Mouse (Mus musculus) cortical plate, adult 2 months (tissue): ENCODE measurements around the gene Nrxn2.

Experiments
- CTCF ChIP-seq: fragments of 200-500 bp; IDR thresholded peaks from 2 replicates; pipeline ENCODE4 v1.5.1; 2011; ENCODE audit warnings: mild to moderate bottlenecking, control low read depth, low read length; ENCODE audit not compliant: insufficient read depth; ENCODE audit errors: extremely low read depth
- POLR2A ChIP-seq: fragments of 200-500 bp; IDR thresholded peaks from 2 replicates; pipeline ENCODE4 v1.6.1; 2011; ENCODE audit warnings: mild to moderate bottlenecking, low read length, control low read depth; ENCODE audit not compliant: insufficient read depth; ENCODE audit errors: extremely low read depth

DNA sequence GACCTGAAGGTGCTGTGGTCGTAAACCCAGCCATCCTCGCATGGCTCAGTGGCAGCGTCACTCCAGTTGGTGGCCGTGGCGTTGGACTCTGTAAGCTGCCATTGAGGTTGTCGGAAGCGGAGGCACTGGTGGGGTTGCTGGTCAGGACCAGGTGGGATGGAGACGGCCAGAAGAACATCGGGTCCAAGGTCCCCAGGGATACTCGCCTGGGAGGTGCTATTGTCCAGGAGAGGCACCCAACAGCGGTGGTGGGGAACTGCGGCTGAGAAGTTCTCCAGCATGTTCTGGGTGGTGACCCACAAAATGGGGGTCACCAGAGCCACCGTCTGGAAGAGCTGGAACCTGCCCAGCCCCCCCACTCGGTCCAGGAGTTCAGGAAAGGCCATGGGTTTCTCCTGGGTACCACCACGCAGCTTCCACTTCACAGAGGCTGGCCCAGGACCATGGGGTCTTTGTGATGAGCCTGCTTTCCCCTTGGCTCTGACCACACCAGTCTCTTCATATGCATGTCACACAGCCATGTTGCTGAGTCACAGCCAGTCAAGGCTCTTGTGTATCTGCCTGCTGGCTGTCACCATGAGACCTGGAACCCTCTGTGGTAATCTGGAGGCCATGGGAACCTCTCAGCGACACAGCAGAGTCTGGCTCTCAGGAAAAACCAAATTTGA is 124.0 kb downstream of the Nrxn2 start, which contains the start of gene Slc22a12:
- TF ChIP-seq CTCF (no peak), POLR2A (no peak)
